Mouse (Mus musculus) spleen, postnatal 10 days (tissue): Measurements from ENCODE around the gene Otogl.

Source experiments
- DNase-seq, 2 experiments: peaks; one replicate each; pipeline ENCODE4 v3.0.0; 2021 to 2022; ENCODE audit warnings: low spot score in 2 of 2

The Otogl gene

GRCm38 (mm10) chr10:107906453-107906852, 5.5 kb downstream of the Otogl start:
- DNase-seq: no peak

GRCm38 (mm10) chr10:107905274-107906034, 6.5 kb downstream of the Otogl start:
- DNase-seq: no peak

GRCm38 (mm10) chr10:107901958-107902357, 10.0 kb downstream of the Otogl start:
- DNase-seq: no peak

GRCm38 (mm10) chr10:107901204-107901879, 10.6 kb downstream of the Otogl start:
- DNase-seq: no peak

GRCm38 (mm10) chr10:107899946-107900345, 12.0 kb downstream of the Otogl start:
- DNase-seq: no peak

- no peak for DNase-seq
Observed at GRCm38 (mm10) chr10:107896158-107896557, 15.8 kb downstream of the Otogl start.

DNA sequence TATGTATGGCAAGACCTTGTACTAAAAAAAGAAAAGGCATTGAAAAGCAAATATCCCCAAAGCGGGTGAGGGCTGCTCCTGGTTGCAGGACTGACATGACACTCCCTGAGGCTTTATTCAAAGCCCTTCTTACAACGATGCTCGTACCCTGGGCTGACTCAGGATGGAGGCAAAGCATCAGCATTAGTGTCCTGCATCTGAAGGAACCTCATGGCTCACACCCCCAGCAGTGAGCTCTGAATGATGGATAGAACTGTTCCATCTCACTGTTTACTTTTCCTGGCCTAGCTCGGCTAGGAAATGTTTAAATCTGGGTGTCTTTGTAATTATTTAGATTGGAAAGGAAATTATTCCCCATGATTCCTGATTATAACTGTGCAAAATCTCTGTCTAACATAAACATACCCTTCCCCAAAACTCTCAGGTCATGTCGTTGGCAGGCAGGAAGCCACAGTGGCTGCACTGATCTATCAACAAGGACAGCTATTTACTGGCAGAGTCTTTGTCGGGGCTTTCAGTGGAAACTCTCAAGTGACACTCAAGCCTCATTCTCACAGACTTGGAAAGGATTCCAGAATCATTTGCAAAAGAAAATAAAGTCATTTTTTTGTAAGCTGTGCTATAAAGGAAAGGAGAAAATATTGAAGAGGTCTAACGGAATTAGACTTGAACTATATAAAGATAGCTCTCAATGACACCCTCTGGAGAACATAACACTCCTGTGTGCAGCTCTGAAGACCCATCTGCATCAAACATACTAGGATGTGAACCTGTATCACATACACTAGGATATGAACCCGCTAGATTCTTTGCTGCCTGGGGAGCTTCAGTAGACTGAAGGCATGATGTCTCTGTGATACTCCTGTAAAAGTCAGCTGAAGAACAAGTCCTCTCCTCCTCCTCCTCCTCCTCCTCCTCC, 17.0 kb downstream of the Otogl start:
- no peak for DNase-seq

GRCm38 (mm10) chr10:107890400-107890799, 21.5 kb downstream of the Otogl start:
- no peak for DNase-seq

DNA sequence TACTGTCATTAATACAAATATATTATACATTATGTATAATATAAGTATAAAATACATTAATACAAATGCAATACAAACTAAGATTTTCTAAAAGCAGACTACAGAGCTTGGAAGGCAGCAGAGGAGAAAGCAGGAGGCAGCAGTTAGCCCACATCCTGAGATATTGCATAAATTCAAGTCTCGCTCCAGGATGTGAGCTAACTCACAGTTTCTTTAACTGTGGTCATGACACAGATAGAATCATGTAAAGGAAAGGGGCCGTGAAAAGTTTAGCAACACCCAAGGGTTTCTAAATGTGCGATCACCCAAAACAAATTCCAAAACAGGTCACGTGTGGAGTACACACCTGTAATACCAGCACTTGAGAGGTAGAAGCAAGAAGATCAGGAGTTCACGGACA, 39.4 kb downstream of the Otogl start:
- no peak for DNase-seq

GRCm38 (mm10) chr10:107872109-107872508, 39.8 kb downstream of the Otogl start:
- DNase-seq: no peak

- DNase-seq: no peak
Observed at GRCm38 (mm10) chr10:107870540-107870939, 41.4 kb downstream of the Otogl start.

DNA sequence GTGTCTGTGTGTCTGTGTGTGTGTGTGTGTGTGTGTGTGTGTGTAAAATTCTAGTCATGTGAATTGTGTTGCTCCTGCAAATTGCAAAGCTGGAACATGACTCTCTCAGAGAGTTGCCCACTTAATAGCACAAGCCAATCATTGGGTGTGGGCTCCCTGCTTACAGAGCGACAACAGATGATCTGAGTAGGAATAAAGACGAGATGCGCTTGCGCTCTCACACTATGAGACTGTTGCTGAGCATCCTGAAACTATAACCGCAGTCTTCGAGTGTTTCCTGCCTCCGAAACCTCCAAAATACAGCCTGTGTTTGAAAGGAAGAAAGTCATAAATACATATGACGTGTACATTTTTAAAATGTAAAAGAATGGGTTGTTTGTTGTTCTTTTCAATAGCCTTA, 43.0 kb downstream of the Otogl start:
- no peak for DNase-seq

DNA sequence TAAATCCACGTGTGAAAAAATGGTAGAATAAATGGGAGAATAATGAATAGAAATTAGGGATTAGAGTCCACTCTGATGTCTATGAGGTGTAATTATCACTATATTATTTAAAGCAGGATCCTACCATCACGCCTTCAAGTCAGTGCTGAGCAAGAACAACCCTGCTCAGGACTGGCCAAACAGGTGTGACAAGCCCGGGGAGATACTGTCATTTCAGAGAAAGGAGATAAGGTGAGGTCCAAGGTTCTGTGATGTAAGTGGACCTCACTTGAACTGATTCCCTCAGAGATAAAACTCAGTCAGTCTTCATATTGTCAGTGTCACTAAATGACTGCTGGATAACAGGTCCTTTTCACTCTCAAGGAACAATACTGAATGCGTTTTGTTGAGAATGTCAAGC, 44.5 kb downstream of the Otogl start:
- DNase-seq: no peak

- DNase-seq: no peak
Observed at GRCm38 (mm10) chr10:107860235-107860917, 51.6 kb downstream of the Otogl start.

DNA sequence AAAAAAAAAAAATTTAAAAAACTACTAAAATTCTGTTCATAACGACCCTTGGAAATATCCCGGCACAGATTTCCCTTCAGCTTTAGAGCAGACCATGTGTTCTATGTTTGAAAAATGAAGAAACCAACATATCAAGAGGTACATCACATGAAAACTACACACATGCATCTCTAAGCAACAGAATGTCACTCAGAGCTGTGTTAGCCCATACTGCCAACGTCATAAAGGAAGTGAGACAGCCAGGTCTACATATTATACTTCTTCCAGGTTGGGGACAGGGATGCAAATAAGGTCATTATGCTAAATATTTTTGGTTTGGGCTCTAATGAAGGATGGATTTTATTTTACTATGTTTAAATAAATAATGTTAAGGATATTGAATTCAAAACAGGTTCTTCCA, 52.7 kb downstream of the Otogl start:
- DNase-seq: no peak

- DNase-seq: no peak
Observed at GRCm38 (mm10) chr10:107858684-107859083, 53.2 kb downstream of the Otogl start.

DNA sequence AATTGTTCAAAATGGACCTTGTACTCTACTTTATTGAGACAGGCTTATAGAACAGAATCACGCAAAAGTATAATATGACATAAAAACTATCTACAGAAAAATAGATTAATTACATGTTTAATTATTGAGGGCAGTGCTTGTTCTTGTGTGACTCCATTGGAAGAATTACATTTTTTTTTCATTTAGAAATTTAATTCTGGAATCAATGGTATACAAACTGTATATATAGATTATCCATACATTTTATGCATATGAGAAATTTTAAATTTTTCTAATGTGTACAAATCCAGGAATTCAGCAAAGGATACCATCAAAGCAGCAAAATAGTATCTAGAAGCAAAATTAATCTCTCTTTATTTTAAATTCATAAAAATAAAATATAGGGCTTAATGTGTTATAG, 67.0 kb downstream of the Otogl start:
- no peak for DNase-seq

GRCm38 (mm10) chr10:107834452-107835239, 77.3 kb downstream of the Otogl start:
- no peak for DNase-seq

DNA sequence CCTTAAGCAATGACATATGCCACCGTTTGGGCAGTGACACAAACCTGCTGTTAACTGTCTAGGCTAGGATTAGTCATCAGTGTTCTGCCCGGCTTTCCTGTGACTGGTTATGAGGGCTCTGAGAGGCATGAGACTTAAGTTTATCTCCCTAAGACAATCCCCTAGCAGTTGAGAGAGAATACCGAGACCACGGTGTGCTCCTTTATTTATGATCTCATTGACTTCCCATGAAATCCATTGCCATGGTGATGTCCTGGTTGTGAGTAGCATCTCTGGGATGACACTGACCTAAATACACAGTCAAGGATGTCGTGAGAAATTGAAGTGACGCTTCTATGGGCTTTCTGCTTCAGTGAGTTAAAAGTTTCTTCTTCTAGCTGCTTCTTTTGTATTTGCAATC, 82.8 kb downstream of the Otogl start:
- no peak for DNase-seq

- DNase-seq: no peak
Observed at GRCm38 (mm10) chr10:107813814-107814483, 98.0 kb downstream of the Otogl start.
